Mouse (Mus musculus): ENCODE results near the gene Pdzk1. TPM values are rescaled to one million over a fixed set of nuclear protein-coding genes. Genes with fewer than 3 reads are reported as not detected.
A peak's percentile ranks its signal among the peaks of the same experiment; 100 is the strongest.

Pdzk1 gene
- not detected in 2 replicates for polyA plus RNA-seq (2015; fragmentation: Nextera tagmentation; extraction: Ambion mirVana)

DNA sequence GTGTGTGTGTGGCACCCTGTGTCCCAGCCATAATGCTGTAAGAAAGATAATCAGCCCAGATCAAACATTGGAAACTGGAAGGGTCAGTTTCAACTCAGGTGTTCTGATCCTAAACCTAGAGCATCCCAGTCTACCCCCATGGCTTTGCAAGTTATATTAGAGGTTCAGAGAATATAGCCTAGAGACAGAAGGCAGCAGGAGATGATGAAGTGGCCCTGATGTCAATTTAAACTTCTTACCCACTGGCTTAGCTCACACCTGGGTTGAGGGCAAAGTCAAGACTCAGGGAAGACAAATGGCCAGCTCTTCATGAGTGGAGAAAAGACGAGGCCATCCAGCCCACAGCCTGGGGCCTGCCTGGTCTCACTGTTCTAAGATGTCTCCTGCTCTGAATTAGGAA is at the start of gene Pdzk1, which contains the start of gene Cd160:
TSS of gene Pdzk1 (plus strand) at position 301 of the 400 bp plus-strand sequence.
TSS of gene Cd160 (minus strand) at position 368 of the 400 bp plus-strand sequence.
- 89% methylated on average over 1 of the region's 1 CpGs for WGBS
- Histone ChIP-seq H3K4me1 (peaks cover 2% of the 10 kb centered on the region; the same call in 1 of the 2 replicates), H3K27me3 (no peaks in the 10 kb centered on the region), H3K27ac (no peak within 1 kb of the TSS), H3K36me3 (no peaks in the 10 kb centered on the region), H3K9ac (no peak within 1 kb of the TSS), H3K4me3 (no peak within 1 kb of the TSS), H3K4me2 (replicated peaks) (no peak within 1 kb of the TSS), H3K9me3 (no peaks in the 10 kb centered on the region)
- ATAC-seq (ENCODE audit: low FRiP score, low read depth) = no peak

DNA sequence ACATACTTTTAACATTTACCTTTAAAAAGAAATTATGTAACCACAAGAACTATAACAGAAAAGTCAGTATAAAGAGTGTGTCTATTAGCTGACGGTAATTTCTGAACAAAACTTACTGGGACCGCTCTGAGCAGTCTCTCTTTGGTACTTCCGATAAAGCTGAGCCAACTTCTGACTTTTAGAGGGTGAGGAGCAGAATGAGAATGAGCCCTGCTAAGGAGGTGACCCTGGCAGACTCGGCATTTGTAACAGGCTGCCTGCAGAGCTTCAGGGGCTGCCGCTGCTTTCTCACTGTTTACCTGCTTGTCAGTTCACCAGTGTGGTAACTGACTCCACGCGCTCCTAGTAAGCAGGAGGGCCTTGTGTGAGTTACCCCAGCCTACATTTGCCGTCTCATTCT is 46.8 kb upstream of the Pdzk1 start:
- Histone ChIP-seq H3K9me3 (no peaks in the 10 kb centered on the region), H3K27ac (no peak overlapping the region), H3K4me1 (no peaks in the 10 kb centered on the region), H3K4me2 (replicated peaks) (no peak overlapping the region), H3K4me3 (no peak overlapping the region), H3K36me3 (peaks cover 27% of the 10 kb centered on the region), H3K27me3 (no peaks in the 10 kb centered on the region), H3K9ac (no peak overlapping the region)
- 78% methylated on average over 8 of the region's 8 CpGs for WGBS
- no peak for ATAC-seq (ENCODE audit: low FRiP score, low read depth)

DNA sequence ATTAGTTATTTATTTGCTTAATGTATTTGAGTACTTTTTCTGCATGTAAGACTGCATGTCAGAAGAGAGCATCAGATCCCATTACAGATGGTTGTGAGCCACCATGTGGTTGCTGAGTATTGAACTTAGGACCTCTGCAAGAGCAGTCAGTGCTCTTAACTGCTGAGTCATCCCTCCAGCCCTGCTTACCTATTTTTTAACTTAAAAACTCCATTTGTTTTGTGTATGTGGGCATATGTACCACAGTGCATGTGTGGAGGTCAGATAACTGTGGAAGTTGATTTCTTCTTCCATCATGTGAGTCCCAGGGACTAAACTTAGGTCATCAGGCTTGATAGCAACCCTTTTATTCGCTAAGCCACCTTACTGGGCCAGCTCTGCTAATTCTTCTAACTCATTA is 41.3 kb upstream of the Pdzk1 start:
- Histone ChIP-seq H3K36me3 (peaks cover 64% of the 10 kb centered on the region), H3K4me3 (no peak overlapping the region), H3K4me2 (replicated peaks) (no peak overlapping the region), H3K27ac (no peak overlapping the region), H3K9me3 (no peaks in the 10 kb centered on the region), H3K27me3 (no peaks in the 10 kb centered on the region), H3K4me1 (no peaks in the 10 kb centered on the region), H3K9ac (no peak overlapping the region)
- no peak for ATAC-seq (ENCODE audit: low FRiP score, low read depth)
- WGBS = 94% methylated on average over 1 of the region's 1 CpGs

DNA sequence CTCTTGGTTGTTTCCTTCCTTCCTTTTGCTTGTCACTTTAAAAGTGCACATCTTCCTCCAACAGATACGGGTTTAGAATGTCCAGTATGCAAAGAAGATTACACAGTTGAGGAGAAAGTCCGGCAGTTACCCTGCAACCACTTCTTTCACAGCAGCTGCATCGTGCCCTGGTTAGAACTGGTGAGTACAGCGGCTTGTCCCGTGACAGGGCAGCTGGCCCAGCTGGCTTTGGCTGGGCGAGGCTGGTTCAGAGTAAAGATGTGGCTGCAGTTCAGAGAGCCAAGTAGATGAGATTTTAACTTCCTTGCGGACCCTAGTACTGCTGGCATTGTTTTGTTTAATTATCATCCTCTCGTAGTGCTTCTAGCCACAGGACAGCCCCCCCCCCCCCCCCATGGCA is 40.6 kb upstream of the Pdzk1 start:
- no peak overlapping the region for H3K4me2 ChIP-seq (replicated peaks)
- H3K27ac ChIP-seq = no peak overlapping the region
- H3K36me3 ChIP-seq = peaks cover 71% of the 10 kb centered on the region
- no peaks in the 10 kb centered on the region for H3K27me3 ChIP-seq
- H3K4me3 ChIP-seq = no peak overlapping the region
- no peak overlapping the region for H3K9ac ChIP-seq
- H3K4me1 ChIP-seq = no peaks in the 10 kb centered on the region
- ATAC-seq (ENCODE audit: low FRiP score, low read depth) = no peak
- H3K9me3 ChIP-seq = no peaks in the 10 kb centered on the region
- 86% methylated on average over 8 of the region's 8 CpGs for WGBS

DNA sequence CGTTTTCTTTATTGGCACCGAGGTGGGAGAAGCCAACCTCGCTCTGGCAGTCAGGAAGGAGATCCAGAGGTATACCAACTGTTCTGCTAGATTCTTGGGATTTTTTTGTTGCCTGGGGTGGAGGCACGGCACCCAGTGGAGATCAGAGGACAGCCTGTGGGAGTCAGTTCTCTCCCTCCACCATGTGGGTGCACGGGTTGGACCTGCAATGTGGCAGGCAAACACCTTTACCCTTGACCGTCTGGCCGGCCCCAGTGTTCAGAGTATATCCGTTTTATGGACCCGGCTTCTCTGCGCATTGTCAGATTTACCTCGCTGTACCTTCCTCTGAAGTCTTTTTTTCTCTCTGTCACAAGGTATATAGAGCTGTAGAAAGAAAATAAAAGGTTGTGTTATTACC is 28.8 kb upstream of the Pdzk1 start:
- H3K9ac ChIP-seq = no peak overlapping the region
- H3K27me3 ChIP-seq = no peaks in the 10 kb centered on the region
- H3K36me3 ChIP-seq = peaks cover 7% of the 10 kb centered on the region
- H3K9me3 ChIP-seq = no peaks in the 10 kb centered on the region
- H3K4me1 ChIP-seq = no peaks in the 10 kb centered on the region
- no peak for ATAC-seq (ENCODE audit: low FRiP score, low read depth)
- 73% methylated on average over 11 of the region's 11 CpGs for WGBS
- no peak overlapping the region for H3K27ac ChIP-seq
- no peak overlapping the region for H3K4me3 ChIP-seq
- no peak overlapping the region for H3K4me2 ChIP-seq (replicated peaks)

DNA sequence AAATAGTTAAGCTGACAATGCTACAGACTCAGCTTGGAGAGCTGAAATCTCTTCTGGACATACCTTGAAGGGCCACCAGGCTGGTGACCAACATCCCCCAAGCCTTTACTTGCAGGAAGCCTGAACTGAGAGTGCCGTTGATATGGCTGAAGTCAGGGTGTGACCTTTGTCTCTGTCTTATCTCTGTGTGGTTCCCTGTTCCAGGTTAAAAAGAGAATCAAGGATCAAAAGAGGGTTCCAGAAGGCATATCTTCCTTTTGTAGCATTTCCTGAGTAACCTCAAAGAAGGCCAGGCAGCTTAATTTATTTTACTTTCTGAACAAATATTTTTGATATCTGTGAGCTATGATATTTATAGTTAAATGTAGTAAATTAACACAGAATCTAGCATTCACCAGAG is 26.9 kb upstream of the Pdzk1 start:
- peaks cover 6% of the 10 kb centered on the region for H3K36me3 ChIP-seq
- 81% methylated on average over 1 of the region's 1 CpGs for WGBS

DNA sequence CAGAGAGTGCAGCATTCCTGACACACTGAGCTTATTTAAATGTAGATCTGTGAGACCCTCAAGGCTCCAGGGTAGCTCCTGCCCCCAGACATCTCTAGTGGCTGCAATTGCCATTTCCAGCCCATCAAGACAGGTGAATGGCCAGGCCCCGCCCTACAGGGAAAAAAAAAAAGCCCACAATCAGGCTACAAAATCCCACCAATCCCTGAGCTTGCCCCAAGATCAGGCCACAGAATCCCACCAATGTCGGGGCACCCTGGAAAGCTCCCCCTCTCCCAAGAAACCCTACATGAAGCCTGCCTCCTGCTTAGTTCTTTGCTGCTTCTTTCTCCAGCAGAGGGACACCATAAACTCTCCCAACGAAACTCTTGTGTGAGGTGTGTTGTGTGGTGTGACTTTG is 20.9 kb upstream of the Pdzk1 start:
- ATAC-seq (ENCODE audit: low FRiP score, low read depth) = no peak
- peaks cover 6% of the 10 kb centered on the region for H3K36me3 ChIP-seq
- peaks cover 22% of the 10 kb centered on the region for H3K4me1 ChIP-seq
- no peak overlapping the region for H3K4me3 ChIP-seq
- no peak overlapping the region for H3K9ac ChIP-seq
- H3K4me2 ChIP-seq (replicated peaks) = no peak overlapping the region
- no peak overlapping the region for H3K27ac ChIP-seq
- 77% methylated on average over 3 of the region's 3 CpGs for WGBS
- no peaks in the 10 kb centered on the region for H3K9me3 ChIP-seq
- H3K27me3 ChIP-seq = peaks cover 9% of the 10 kb centered on the region; the same call in 1 of the 2 replicates

More for the DNA sequence above, 26.9 kb upstream of the Pdzk1 start:
- Histone ChIP-seq H3K4me1 (no peaks in the 10 kb centered on the region), H3K9me3 (no peaks in the 10 kb centered on the region), H3K9ac (no peak overlapping the region), H3K4me2 (replicated peaks) (no peak overlapping the region), H3K4me3 (no peak overlapping the region), H3K27me3 (no peaks in the 10 kb centered on the region), H3K27ac (no peak overlapping the region)
- ATAC-seq (ENCODE audit: low FRiP score, low read depth) = no peak

DNA sequence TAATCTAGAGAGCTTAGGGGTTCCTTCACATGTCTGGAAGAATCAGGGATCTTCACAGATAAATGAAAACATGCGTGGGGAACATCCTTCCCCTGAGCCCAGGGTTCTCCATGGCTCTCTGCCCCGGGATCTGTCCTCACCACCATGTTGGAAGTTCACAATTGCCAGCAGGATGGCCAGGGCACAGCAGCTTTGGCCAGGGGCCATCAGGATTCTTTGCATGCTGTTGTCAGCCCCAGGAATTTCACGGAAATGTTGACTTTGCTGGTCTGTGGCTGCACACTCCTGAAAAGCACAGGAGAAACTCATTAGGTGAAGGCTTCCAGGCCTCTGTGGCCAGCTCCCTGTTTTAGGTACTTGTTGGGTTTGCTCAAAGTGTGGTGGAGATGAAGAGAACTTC is 20.4 kb upstream of the Pdzk1 start:
- H3K4me3 ChIP-seq = no peak overlapping the region
- H3K27ac ChIP-seq = no peak overlapping the region
- H3K4me1 ChIP-seq = peaks cover 28% of the 10 kb centered on the region
- no peak for ATAC-seq (ENCODE audit: low FRiP score, low read depth)
- H3K9ac ChIP-seq = no peak overlapping the region
- H3K27me3 ChIP-seq = peaks cover 12% of the 10 kb centered on the region
- no peak overlapping the region for H3K4me2 ChIP-seq (replicated peaks)
- no peaks in the 10 kb centered on the region for H3K9me3 ChIP-seq
- 81% methylated on average over 3 of the region's 3 CpGs for WGBS
- peaks cover 6% of the 10 kb centered on the region for H3K36me3 ChIP-seq

DNA sequence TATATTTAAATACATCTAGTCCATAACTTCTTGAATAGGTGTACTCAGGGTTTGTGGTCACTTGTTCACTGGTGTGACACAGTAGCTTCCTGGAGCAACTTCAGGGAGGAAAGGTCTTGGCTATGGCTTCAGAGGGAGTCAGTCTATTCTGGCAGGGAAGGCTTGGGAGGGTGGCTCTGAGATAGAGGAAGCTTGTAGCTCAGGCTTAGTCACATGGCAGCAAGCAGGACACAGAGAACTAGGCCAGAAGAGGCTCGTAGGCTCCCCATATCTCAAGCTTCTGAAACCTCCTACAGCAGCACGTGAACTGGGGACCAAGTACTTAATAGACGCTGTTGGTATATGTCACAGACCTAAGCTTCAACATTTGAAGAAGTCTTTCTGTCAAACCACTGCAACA is 17.9 kb upstream of the Pdzk1 start:
- no peak overlapping the region for H3K9ac ChIP-seq

DNA sequence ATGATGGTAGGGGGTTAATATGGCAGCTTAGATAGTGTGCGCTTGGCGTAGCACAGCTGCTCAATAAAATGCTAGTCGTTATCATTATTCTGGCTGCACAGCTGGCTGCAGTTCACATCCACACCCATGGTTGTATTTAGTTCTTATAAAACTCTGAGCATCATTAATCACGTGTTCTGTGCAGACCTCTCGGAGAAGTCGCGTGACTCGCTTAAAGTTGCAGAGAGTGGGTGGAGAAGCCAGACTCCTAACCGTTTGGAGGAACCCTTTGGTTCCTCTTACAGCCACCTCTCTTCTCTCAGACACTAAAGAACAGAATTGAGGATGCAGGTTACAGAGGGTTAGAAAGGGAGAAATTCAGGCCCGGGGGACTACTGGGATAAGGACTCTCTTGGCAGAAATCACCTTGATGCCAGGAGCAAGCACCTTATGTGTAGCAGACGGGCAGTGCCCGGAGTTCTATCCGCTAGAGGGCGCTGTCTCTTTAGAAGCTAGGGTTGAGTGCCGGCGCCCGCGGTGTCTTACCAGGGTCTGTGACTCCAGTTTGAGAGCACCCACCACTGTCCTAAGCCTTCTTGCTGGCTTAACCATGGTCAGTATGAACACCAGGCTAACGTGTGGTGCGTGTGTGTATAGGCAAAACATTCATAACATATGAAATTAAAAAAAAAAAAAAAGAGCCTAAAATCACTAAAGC is 16.5 kb upstream of the Pdzk1 start:
- Histone ChIP-seq H3K9ac (no peak overlapping the region), H3K4me1 (peaks cover 34% of the 10 kb centered on the region), H3K27me3 (peaks cover 36% of the 10 kb centered on the region), H3K4me3 (no peak overlapping the region), H3K4me2 (replicated peaks) (peak overlapping the region; percentile 40), H3K9me3 (no peaks in the 10 kb centered on the region), H3K27ac (no peak overlapping the region), H3K36me3 (no peaks in the 10 kb centered on the region)
- ATAC-seq (ENCODE audit: low FRiP score, low read depth) = peak; percentile 49; the same call in 1 of the 2 replicates
- WGBS = 29% methylated on average over 20 of the region's 20 CpGs

More for the DNA sequence above, 17.9 kb upstream of the Pdzk1 start:
- 75% methylated on average over 3 of the region's 3 CpGs for WGBS
- Histone ChIP-seq H3K27ac (no peak overlapping the region), H3K9me3 (no peaks in the 10 kb centered on the region), H3K36me3 (no peaks in the 10 kb centered on the region), H3K4me1 (peaks cover 34% of the 10 kb centered on the region), H3K4me3 (no peak overlapping the region), H3K27me3 (peaks cover 32% of the 10 kb centered on the region), H3K4me2 (replicated peaks) (no peak overlapping the region)
- no peak for ATAC-seq (ENCODE audit: low FRiP score, low read depth)

DNA sequence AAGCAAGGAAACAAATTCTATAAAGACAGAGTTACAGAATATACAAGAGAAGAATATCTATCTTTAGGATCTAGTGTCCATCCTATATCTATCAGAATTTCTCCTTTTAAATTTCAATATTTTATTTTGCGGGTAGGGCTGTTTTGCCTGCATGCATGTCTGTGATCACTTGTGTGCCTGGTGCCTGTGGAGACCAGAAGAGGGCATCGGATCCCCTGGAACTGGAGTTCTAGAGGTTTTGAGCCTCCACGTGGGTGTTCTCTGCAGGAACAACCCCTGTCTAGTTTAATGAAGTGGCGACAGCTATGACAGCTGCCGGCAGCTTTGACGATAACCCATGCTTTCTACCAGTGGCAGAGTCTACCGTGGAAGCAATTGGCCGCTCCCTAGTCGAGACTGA is 16.0 kb upstream of the Pdzk1 start:
- H3K9me3 ChIP-seq = no peaks in the 10 kb centered on the region
- H3K36me3 ChIP-seq = no peaks in the 10 kb centered on the region
- no peak overlapping the region for H3K27ac ChIP-seq
- H3K4me3 ChIP-seq = no peak overlapping the region
- peaks cover 36% of the 10 kb centered on the region for H3K27me3 ChIP-seq
- H3K4me2 ChIP-seq (replicated peaks) = peak overlapping the region; percentile 42
- H3K9ac ChIP-seq = 0 out of 2 replicates have a peak overlapping the region, but pooled peaks have one; percentile 25
- 13% methylated on average over 9 of the region's 9 CpGs for WGBS
- no peak for ATAC-seq (ENCODE audit: low FRiP score, low read depth)
- H3K4me1 ChIP-seq = peaks cover 34% of the 10 kb centered on the region

DNA sequence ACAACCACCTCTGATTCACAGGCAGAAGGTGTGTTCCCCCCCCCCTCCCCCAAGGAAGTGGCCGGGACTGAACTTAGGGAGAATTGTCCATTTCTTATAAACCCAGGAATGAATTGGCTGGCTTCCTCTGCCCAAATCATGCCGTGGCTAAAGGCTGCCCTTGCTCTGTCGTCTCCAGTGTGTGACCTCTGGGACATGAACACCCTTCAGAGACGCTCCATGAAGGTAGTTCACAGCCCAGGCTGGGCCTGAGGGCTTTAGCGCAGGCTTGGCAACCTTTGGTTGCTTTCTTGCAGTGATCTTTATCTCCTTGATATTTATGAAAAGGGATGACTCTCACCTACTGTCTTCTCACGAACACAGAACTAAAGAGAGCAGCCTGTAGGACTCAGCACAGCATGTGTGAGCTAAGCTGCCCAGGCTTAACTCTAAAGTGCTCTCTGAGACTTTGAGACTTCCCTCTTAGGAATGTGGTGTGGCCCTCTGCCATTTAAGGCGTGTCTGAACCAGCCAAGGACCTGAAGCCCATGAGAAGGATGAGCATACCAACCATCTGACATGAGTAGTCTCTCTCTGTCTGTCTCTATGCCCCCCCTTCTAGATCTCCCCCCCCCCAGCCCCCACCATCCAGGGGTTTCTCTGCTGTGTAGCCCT is 15.4 kb upstream of the Pdzk1 start:
- Histone ChIP-seq H3K4me2 (replicated peaks) (peak overlapping the region; percentile 42), H3K4me3 (no peak overlapping the region), H3K9me3 (no peaks in the 10 kb centered on the region), H3K27me3 (peaks cover 36% of the 10 kb centered on the region), H3K9ac (0 out of 2 replicates have a peak overlapping the region, but pooled peaks have one; percentile 25), H3K36me3 (no peaks in the 10 kb centered on the region), H3K4me1 (peaks cover 31% of the 10 kb centered on the region), H3K27ac (no peak overlapping the region)
- ATAC-seq (ENCODE audit: low FRiP score, low read depth) = no peak
- WGBS = 45% methylated on average over 7 of the region's 7 CpGs

All from limb, embryonic 13.5 days (tissue).